Mouse (Mus musculus): ENCODE measurements around the gene Fam8a1.

GRCm38 (mm10) chr13:46727038-46727836 is 57.9 kb downstream of the Fam8a1 start:
- TF ChIP-seq CTCF (IDR thresholded peaks at IDR 0.05; ENCODE audit: low read depth, low read length) (no peak), POLR2A (IDR thresholded peaks at IDR 0.05; ENCODE audit: insufficient read depth, low read length) (no peak)

Data from ES-Bruce4 (cell line).